Mouse (Mus musculus): ENCODE results near the gene Knl1.
"Not testable (repeated sequence)": the region's sequence is repeated elsewhere in the genome, so short reads cannot be mapped to it uniquely, and the experiment has no call there.

The Knl1 gene

DNA sequence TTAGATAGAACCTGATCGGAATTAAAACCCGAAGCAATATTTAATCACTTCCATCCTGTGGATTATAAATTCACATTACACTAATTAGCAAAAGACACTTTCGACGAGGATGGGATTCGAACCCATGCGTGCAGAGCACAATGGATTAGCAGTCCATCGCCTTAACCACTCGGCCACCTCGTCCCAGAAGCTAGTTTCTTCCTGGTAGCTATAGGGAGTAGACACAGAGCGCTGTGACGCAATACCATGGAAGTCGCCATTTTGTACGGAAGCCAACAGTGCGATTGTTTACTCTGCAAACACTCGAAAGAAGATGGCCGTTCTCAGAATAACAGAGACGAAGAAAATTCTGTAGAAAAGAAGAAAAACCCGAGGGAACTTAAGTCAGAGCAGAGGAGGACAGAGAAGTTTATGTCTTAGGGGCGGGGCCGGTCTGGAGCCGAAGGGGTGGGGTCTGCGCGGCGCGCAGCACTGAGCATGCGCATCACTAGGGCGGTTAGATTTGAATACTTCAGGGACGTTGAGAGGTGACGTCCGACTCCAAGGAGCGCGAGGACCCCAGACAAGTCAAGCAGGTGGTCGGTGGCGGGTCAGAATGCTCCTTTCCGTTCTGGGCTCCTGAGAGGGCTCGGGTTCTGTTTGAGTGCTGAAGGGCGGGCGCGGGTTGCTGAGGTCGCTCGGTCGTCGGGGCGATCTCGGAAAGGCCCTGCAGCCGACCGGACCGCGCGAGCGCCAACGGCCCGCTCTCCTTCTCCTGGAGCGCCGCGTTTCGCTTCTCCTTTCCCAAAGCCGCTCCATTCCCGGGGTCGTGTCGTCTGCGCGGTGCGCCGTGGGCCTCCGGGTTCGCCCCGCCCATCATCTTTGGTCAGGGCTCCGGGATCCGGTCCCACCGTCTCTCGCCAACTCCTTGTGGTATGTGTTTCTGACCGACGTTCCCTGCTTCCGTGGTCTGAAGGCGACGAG lies at the start of gene Knl1:
Gene Knl1 (plus strand): TSS at position 471 of the 963 bp plus-strand sequence.
- DNase-seq (ENCODE audit: low spot score), result peak; percentile 97

- DNase-seq (ENCODE audit: low spot score), result no peak
These were observed 48.6 kb upstream of the Knl1 start for GRCm38 (mm10) chr2:118998115-118998866.

- no peak for DNase-seq (ENCODE audit: low spot score)
These were observed 47.8 kb upstream of the Knl1 start for GRCm38 (mm10) chr2:118999025-118999639.

DNA sequence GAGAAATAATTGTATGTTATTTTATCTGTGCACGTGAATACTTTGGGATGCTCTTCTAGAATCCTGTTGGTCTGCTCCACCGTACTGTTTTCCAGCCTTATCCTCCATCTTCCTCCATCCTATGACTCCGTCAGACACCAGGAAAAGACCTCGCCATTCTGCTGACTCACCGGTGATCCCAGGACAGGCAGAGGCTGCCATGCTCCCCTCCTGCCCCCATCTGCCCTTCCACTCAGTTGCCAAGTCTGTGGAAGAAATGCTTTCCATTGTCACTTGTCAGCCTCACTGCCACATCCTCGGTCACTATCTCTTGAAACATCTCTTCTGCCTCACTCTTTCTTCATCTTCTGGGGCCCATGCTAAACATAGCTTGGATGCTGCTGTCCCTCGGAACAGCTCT lies 40.0 kb upstream of the Knl1 start:
- DNase-seq (ENCODE audit: low spot score), result no peak

- no peak for DNase-seq (ENCODE audit: low spot score)
These were observed 37.5 kb upstream of the Knl1 start for GRCm38 (mm10) chr2:119009376-119009775.

GRCm38 (mm10) chr2:119014989-119015388 lies 31.9 kb upstream of the Knl1 start:
- DNase-seq (ENCODE audit: low spot score), result no peak

- DNase-seq (ENCODE audit: low spot score), result no peak
These were observed 31.2 kb upstream of the Knl1 start for GRCm38 (mm10) chr2:119015604-119016180.

- DNase-seq (ENCODE audit: low spot score), result not testable (repeated sequence)
These were observed 30.6 kb upstream of the Knl1 start for GRCm38 (mm10) chr2:119016312-119016711.

- DNase-seq (ENCODE audit: low spot score), result no peak
These were observed 29.3 kb upstream of the Knl1 start for GRCm38 (mm10) chr2:119017647-119018046.

DNA sequence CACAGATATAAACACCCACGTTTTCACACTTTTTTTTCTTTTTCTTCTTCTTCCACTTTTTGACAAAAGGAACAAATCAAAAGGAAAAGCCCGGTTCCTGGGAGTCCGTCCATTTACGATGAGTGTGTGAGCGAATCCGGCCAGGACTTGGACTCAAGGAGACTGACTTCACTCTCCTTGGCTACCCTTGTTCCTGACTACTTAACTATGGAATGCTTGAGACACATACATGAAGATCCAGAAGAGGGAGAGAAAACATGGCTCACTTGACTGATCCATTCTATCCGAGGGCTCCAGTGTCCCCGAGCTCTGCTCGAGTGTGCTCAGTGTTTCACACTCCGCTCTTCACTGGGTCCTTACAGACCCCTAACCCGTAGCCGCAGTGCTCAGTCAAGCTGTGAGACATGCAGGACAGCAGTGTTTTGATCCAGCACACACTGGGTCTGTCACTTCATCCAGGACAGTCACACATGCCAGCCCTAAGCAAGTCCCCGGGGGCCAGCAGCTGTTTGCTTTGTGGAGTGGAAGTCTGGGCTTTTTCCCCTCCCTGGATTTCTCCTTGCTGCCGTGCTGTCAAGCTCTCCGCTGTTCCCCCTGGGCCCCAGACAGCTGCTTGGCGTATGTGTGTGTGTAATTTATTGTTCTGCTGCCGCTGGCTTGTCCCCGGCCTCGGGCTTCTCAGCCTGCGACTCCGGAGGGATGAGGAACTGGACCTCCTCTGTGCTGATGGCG lies 28.4 kb upstream of the Knl1 start:
- DNase-seq (ENCODE audit: low spot score), result no peak

DNA sequence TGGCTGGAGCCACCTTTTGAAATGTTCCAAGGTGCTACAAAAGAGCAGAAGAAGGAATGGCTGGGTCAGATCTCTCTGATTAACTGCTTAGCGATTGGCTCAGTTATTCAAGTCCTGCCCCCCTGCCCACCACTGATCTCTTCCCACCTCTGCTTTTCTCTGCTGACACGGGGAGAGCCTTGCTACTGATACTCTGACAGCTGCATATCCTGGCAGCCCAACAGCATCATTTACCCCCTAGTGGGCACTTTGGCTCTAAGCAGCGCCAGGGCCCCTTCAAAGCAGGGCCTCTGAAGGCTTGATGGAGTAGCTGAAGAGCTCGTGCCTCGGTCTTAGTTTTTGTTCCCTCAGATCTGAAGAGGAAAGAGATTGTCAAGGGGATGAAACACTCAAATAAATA lies 27.8 kb upstream of the Knl1 start:
- no peak for DNase-seq (ENCODE audit: low spot score)

- DNase-seq (ENCODE audit: low spot score), result no peak
These were observed 27.4 kb upstream of the Knl1 start for GRCm38 (mm10) chr2:119019538-119019937.

GRCm38 (mm10) chr2:119023154-119023660 lies 23.7 kb upstream of the Knl1 start:
- DNase-seq (ENCODE audit: low spot score), result no peak

GRCm38 (mm10) chr2:119024536-119025238 lies 22.2 kb upstream of the Knl1 start:
- no peak for DNase-seq (ENCODE audit: low spot score)

GRCm38 (mm10) chr2:119025239-119025616 lies 21.7 kb upstream of the Knl1 start:
- no peak for DNase-seq (ENCODE audit: low spot score)

GRCm38 (mm10) chr2:119026951-119027350 lies 20.0 kb upstream of the Knl1 start:
- no peak for DNase-seq (ENCODE audit: low spot score)

DNA sequence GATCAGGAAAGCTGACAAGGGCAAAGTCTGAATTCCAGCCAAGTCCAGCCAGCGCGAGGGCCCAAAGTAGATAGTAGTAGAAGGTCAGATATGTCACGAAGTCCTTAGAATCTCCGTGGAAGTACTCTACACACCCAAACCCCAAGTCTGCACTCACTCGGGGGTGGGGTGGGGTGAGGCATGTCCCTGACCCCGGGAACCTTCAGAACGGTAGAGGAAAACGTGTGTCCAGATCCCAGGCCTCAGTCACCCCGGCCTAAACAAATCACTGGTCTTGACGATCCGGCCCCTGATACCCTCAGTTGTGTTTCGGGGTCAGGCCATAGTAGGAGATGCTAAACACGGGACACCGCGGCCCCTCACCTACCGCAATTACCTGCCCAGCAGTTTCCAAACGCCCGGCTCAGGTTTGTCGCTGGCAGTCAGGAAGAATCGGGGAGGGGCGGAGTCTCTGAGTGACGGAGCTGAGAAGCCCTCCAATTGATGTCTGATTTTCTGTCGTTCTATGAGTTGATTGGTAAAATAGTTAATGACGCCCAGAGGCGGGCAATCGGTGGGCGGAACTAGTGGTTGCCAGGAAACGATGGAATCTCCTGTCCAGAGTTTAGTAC lies 17.9 kb upstream of the Knl1 start, which contains the start of gene Ccdc32:
Gene Ccdc32 (minus strand): TSS at position 453 of the 611 bp plus-strand sequence.
- DNase-seq (ENCODE audit: low spot score), result peak; percentile 94

- DNase-seq (ENCODE audit: low spot score), result no peak
These were observed 14.7 kb upstream of the Knl1 start for GRCm38 (mm10) chr2:119032191-119032590.

DNA sequence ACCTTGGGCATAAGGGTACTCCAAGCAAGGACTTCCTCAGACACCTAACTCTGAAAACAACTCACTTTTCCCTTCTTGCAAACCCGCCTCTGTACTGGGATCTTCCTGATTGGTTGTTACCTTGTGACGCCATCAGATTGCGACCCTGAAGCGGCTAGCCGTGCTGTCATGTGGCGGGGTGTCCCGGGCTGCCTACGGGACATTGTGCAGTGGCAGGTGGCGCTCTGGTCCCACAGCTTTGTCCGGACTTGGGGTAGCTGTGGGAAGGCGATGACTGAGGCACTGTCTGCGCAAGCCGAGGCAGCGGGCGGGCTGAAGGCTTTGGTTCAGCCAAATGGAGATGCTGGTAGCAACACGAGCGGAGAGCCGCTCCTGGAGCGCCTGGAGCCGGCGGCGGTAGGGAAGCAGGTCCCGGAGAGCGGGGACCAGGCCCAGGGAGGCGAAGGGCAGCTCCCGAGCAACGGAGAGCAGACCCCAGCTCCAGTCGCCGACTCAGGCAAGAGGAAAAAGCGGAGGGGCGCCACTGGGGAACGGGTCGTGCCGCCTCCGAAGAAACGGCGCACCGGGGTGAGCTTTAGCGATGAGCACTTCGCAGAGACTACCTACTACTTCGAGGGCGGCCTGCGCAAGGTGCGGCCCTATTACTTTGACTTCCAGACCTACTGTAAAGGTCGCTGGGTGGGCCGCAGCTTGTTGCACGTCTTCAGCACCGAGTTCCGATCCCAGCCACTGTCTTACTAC lies 12.1 kb upstream of the Knl1 start, which contains the start of gene Rpusd2:
Gene Rpusd2 (plus strand): TSS at position 135 of the 741 bp plus-strand sequence.
- DNase-seq (ENCODE audit: low spot score), result peak; percentile 97
